Mouse (Mus musculus) brain, embryonic 18.5 days (tissue): ENCODE data around the gene Btf3.

ENCODE experiments used
- DNase-seq: peaks from one replicate; pipeline ENCODE4 v3.0.0-alpha.2; 2012; ENCODE audit warnings: low read depth, low spot score

Btf3 gene

DNA sequence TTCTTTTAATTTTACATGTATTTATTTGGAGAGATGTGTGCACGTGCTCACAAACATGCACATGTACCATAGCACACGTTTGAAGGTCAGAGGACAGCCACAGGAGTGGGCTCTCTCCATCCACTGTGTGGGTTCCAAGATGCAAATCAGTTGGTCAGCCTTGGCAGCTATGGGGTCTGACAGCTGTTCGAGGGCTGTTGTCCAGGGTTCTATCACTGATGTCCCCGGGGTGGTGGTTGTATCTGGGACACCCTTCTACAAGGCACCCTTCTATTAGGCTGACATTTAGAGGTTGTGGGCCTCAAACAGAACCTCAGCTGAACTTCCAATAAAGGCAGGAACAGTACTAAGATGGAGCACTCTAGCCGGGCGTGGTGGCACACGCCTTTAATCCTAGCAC, 40.6 kb downstream of the Btf3 start:
- DNase-seq: no peak

DNA sequence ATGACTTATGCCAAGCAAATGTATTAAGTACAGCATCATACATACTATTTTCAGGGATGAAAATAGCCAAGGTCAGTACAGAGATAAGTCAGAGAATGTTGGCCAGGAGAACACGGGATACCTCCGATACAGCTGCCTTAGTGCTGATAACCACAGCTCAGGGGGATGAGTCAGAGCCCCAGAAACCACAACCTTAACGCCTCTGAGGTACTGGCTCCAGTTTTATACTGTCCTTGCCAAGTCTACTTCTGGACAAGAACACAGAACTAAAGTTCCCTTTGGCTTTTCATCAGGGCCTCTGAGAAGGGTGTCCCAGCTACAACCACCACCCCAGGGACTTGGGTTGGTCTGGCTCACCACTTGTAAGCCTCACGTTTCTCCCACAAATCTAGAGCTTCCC, 41.2 kb downstream of the Btf3 start:
- DNase-seq: no peak

DNA sequence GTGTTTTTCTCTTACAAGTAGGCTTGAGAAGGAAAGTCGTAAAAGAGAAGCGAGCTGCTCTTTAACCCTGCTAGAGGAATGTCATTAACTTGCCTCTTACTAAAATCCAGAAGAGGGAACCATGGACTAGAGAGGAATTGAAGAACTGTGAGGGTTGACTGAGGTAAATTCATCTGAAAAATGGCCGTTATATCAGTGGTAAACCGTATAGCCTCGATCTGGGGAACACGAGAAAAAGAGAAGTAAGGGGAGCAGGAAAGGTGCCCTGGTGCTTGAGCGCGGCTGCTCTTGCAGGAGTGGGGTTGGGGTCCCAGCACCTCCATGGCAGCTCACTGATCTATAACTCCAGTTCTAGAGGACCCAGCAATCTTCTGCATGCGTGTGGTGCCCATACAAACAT, 42.8 kb downstream of the Btf3 start:
- no peak for DNase-seq

DNA sequence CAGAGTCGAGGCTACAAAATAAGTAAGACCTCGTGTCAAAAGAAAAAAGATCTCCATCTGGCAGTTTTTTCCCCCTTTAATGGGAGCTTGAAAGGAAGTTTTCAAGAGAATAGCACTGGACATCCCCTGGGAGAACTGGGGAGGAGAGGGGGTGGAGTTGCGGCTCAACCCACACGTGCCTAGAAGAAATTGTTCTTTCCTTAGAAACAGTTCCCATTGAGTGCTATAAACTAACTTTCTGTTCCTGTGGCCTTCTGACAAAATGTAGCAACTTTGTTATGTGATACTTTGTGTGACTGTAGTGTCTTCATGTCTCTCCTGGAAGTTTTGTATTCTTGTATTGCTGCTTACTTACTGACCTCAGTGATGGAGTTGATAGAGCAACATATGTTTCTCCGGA, 52.7 kb downstream of the Btf3 start:
- no peak for DNase-seq

DNA sequence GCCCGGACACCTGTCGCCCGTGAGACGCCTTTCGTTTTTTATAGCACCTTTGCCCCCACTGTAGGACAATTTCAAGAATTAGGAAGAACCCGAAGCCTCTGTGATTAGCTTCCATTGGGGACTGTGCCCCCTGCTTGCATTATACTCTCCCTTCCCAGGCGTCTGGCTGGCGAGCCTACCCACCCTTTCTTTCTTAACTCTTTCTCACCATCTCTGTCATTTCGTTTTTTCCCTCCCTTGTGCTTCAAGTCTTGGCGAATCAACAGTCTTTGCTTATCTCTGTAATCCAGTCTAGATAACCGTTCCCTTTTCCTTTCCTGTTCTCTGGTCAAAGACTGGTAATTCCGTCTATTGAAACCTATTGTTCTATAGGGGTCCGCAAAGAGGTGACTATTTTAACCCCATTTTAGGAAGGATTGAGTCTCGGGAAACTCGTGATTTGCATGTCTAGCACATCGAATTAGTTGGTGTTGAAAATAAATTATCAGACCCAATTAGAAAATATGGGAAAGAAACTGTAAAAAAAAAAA, 53.3 kb downstream of the Btf3 start:
- no peak for DNase-seq

DNA sequence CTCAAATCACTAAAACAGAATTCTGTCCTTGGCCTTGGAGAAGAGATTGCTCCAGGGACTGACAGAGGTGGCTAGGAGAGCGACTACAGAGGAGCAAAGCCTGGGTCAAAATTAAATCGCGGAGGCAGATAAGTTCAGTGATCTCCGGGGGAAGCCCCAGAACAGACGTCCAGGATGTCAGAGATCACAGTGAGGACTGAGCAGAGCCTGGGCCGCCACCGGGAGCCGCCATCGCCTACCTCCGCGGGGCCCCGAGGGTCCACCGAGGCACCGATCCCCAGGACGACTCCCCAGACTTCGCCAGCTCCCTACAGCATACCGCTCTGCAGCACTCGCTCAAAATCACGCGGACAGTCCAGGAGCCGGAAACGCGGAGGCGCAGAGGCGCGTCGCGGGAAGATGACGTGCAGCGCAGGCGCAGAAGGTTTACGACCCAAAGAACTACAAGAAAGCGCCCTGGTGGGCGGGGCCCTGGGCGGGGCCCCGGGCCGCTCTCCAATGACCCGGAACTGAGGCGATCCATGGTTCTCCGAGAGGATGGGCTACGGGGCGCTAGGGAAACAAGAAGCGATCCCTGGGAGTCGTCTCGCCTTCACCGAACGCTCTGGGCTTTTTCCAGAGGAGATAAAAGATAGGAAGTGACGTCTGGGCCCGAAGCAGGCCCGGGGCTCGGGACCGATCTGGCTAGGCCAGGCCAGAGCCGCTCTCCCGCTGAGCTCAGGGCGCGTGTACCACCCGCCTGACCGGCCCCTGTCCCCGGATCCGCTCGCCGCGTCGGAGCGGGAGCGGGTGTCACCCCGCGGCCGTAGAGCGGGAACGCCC, 54.0 kb downstream of the Btf3 start, which contains the start of the genes Utp15 and Ankra2:
TSS of gene Utp15 (minus strand) at position 406 of the 822 bp plus-strand sequence.
TSS of gene Ankra2 (plus strand) at position 439 of the 822 bp plus-strand sequence.
- peak; percentile 97 for DNase-seq
